In genomic region chr1:57489588-57489987, GRCm38 (mm10) we compare ENCODE assay signal across 20 mouse cellular contexts.
DNase-seq lines count a peak whose midpoint lies in the region; ATAC-seq lines count a peak whose summit lies in the region.
"Had no signal": no experiment of that assay in that cellular context is flagged by ENCODE, and none has a peak within 500 bp of the region (broad histone marks: within the 10 kb centered on the region; RNA-seq: fewer than 3 reads in every experiment).

No protein-coding gene starts in this region.

- no peaks in the 10 kb centered on the region for H3K36me3 ChIP-seq in forebrain, embryonic 16.5 days (ENCODE audit: control insufficient read depth, insufficient read depth)
- H3K36me3 ChIP-seq in forebrain, embryonic 13.5 days (ENCODE audit: poor library complexity, severe bottlenecking), result no peaks in the 10 kb centered on the region
- H3K36me3 ChIP-seq in limb, embryonic 15.5 days, result no peaks in the 10 kb centered on the region
- no peaks in the 10 kb centered on the region for H3K36me3 ChIP-seq in limb, embryonic 10.5 days
- no peaks in the 10 kb centered on the region for H3K36me3 ChIP-seq in embryonic facial prominence, embryonic 14.5 days (ENCODE audit: control insufficient read depth, insufficient read depth, low read length)
- H3K36me3 ChIP-seq: embryonic facial prominence, embryonic 12.5 days; midbrain, embryonic 13.5 days had no signal

- H3K4me2 ChIP-seq in forebrain, embryonic 16.5 days (ENCODE audit: low read length), result no peak overlapping the region
- no peak overlapping the region for H3K4me2 ChIP-seq in forebrain, embryonic 13.5 days
- no peak overlapping the region for H3K4me2 ChIP-seq in limb, embryonic 15.5 days
- no peak overlapping the region for H3K4me2 ChIP-seq in embryonic facial prominence, embryonic 14.5 days (ENCODE audit: low read depth, low read length)
- H3K4me2 ChIP-seq: embryonic facial prominence, embryonic 12.5 days; liver, embryonic 11.5 days; lung, embryonic 14.5 days; midbrain, embryonic 13.5 days had no signal

- H3K4me3 ChIP-seq in forebrain, embryonic 16.5 days (replicated peaks; ENCODE audit: low read length), result no peak overlapping the region
- no peak overlapping the region for H3K4me3 ChIP-seq in forebrain, embryonic 13.5 days
- H3K4me3 ChIP-seq in limb, embryonic 15.5 days, result no peak overlapping the region
- H3K4me3 ChIP-seq in limb, embryonic 10.5 days, result no peak overlapping the region
- H3K4me3 ChIP-seq in embryonic facial prominence, embryonic 14.5 days (ENCODE audit: low read depth, low read length), result no peak overlapping the region
- H3K4me3 ChIP-seq: embryonic facial prominence, embryonic 12.5 days; midbrain, embryonic 13.5 days had no signal

- H3K9me3 ChIP-seq in forebrain, embryonic 16.5 days (ENCODE audit: control insufficient read depth, low read length), result no peaks in the 10 kb centered on the region
- no peaks in the 10 kb centered on the region for H3K9me3 ChIP-seq in forebrain, embryonic 13.5 days (replicated peaks)
- no peaks in the 10 kb centered on the region for H3K9me3 ChIP-seq in limb, embryonic 15.5 days
- H3K9me3 ChIP-seq in limb, embryonic 10.5 days (replicated peaks), result no peaks in the 10 kb centered on the region
- no peaks in the 10 kb centered on the region for H3K9me3 ChIP-seq in embryonic facial prominence, embryonic 14.5 days (ENCODE audit: control insufficient read depth, low read length)
- H3K9me3 ChIP-seq: embryonic facial prominence, embryonic 12.5 days; midbrain, embryonic 13.5 days had no signal

- H3K27me3 ChIP-seq in forebrain, embryonic 16.5 days (replicated peaks; ENCODE audit: control insufficient read depth, insufficient read depth, low read length), result no peaks in the 10 kb centered on the region
- no peaks in the 10 kb centered on the region for H3K27me3 ChIP-seq in forebrain, embryonic 13.5 days
- no peaks in the 10 kb centered on the region for H3K27me3 ChIP-seq in limb, embryonic 15.5 days
- no peaks in the 10 kb centered on the region for H3K27me3 ChIP-seq in limb, embryonic 10.5 days (ENCODE audit: low read depth, poor library complexity, severe bottlenecking)
- no peaks in the 10 kb centered on the region for H3K27me3 ChIP-seq in embryonic facial prominence, embryonic 14.5 days (replicated peaks; ENCODE audit: control insufficient read depth, insufficient read depth, low read length)
- H3K27me3 ChIP-seq: embryonic facial prominence, embryonic 12.5 days; midbrain, embryonic 13.5 days had no signal

- 52% methylated on average over 6 of the region's 6 CpGs for WGBS in forebrain, embryonic 16.5 days
- WGBS in forebrain, embryonic 13.5 days, result 76% methylated on average over 6 of the region's 6 CpGs
- 43% methylated on average over 6 of the region's 6 CpGs for WGBS in limb, embryonic 15.5 days
- WGBS in limb, embryonic 10.5 days, result 77% methylated on average over 6 of the region's 6 CpGs
- 47% methylated on average over 6 of the region's 6 CpGs for WGBS in embryonic facial prominence, embryonic 14.5 days

- no peak overlapping the region for H3K9ac ChIP-seq in forebrain, embryonic 16.5 days (replicated peaks; ENCODE audit: low read depth, low read length)
- H3K9ac ChIP-seq in forebrain, embryonic 13.5 days, result no peak overlapping the region
- H3K9ac ChIP-seq in limb, embryonic 15.5 days, result no peak overlapping the region
- no peak overlapping the region for H3K9ac ChIP-seq in embryonic facial prominence, embryonic 14.5 days (ENCODE audit: low read depth, low read length)
- H3K9ac ChIP-seq: embryonic facial prominence, embryonic 12.5 days; lung, embryonic 14.5 days; midbrain, embryonic 13.5 days had no signal

- DNase-seq in heart, postnatal 14 days, result peak; percentile 5 to 16
- DNase-seq in heart, adult 9 months (ENCODE audit: low spot score in 2 of 2), result no peak
- no peak for DNase-seq in limb, embryonic 10.5 days (ENCODE audit: low spot score)
- peak; percentile 73 for DNase-seq in embryonic facial prominence, embryonic 14.5 days (ENCODE audit: low spot score)
- DNase-seq in neural tube, embryonic 10.5 days (ENCODE audit: extremely low spot score, low spot score), result no peak
- DNase-seq: adrenal gland, adult 2 months; cerebellum, adult 18-20 months; gastrocnemius, postnatal 10 days; kidney, adult 9 months; kidney, postnatal 36 days; lung, embryonic 14.5 days; thymus, adult 18-20 months had no signal

- ATAC-seq in forebrain, embryonic 16.5 days, result no peak
- no peak for ATAC-seq in forebrain, embryonic 13.5 days
- no peak for ATAC-seq in limb, embryonic 15.5 days (ENCODE audit: insufficient number of reproducible peaks, low FRiP score, low TSS enrichment, low read depth)
- peak; percentile 53; the same call in 1 of the 2 replicates for ATAC-seq in embryonic facial prominence, embryonic 14.5 days (ENCODE audit: low read depth)
- ATAC-seq: forebrain, embryonic 14.5 days; inflammation-experienced regulatory T-cells, adult 6 months; midbrain, embryonic 13.5 days had no signal

- intact Hi-C loops in heart, postnatal 14 days (cut with DNase I), result no loop called here

- peak overlapping the region; percentile 44; the same call in 1 of the 2 replicates for H3K27ac ChIP-seq in forebrain, embryonic 16.5 days (ENCODE audit: low read length)
- no peak overlapping the region for H3K27ac ChIP-seq in forebrain, embryonic 13.5 days
- H3K27ac ChIP-seq in limb, embryonic 15.5 days, result peak overlapping the region; percentile 22; the same call in 1 of the 2 replicates
- no peak overlapping the region for H3K27ac ChIP-seq in limb, embryonic 10.5 days
- peak overlapping the region; percentile 56; the same call in 1 of the 2 replicates for H3K27ac ChIP-seq in embryonic facial prominence, embryonic 14.5 days (replicated peaks; ENCODE audit: low read depth, low read length)
- H3K27ac ChIP-seq: embryonic facial prominence, embryonic 12.5 days; midbrain, embryonic 13.5 days had no signal

- peaks cover 7% of the 10 kb centered on the region for H3K4me1 ChIP-seq in forebrain, embryonic 16.5 days (replicated peaks; ENCODE audit: control insufficient read depth, insufficient read depth, low read length)
- 0 out of 2 replicates have a peak, but pooled peaks cover 7% of the 10 kb centered on the region for H3K4me1 ChIP-seq in forebrain, embryonic 13.5 days
- no peaks in the 10 kb centered on the region for H3K4me1 ChIP-seq in limb, embryonic 15.5 days
- H3K4me1 ChIP-seq in limb, embryonic 10.5 days, result peaks cover 31% of the 10 kb centered on the region
- peaks cover 6% of the 10 kb centered on the region; the same call in 1 of the 2 replicates for H3K4me1 ChIP-seq in embryonic facial prominence, embryonic 14.5 days (ENCODE audit: control insufficient read depth, insufficient read depth, low read length)
- H3K4me1 ChIP-seq: embryonic facial prominence, embryonic 12.5 days; midbrain, embryonic 13.5 days had no signal

Comparison
In these comparisons a context has a peak if more than half of its experiments do, and no peak if none do; other contexts are left out.
1. H3K27ac ChIP-seq: peak in forebrain, embryonic 16.5 days (single experiment), limb, embryonic 15.5 days (single experiment) and embryonic facial prominence, embryonic 14.5 days (single experiment); none in forebrain, embryonic 13.5 days (single experiment) and limb, embryonic 10.5 days (single experiment).
2. DNase-seq: peak in heart, postnatal 14 days (2 of 2) and embryonic facial prominence, embryonic 14.5 days (single experiment); none in heart, adult 9 months (0 of 2), limb, embryonic 10.5 days (single experiment) and neural tube, embryonic 10.5 days (single experiment).